Mouse (Mus musculus) layer of hippocampus, adult 2 months (tissue): ENCODE results near the gene Slc25a10. TPM values are rescaled to one million over a fixed set of nuclear protein-coding genes. Genes with fewer than 3 reads are reported as not detected.
A peak's percentile ranks its signal among the peaks of the same experiment; 100 is the strongest.

Experiments
- DNase-seq, 2 experiments: peaks; one replicate each; pipeline ENCODE4 v3.0.0; 2022; ENCODE audit warnings: low spot score in 2 of 2
- H3K27ac ChIP-seq: fragments of 200-600 bp; 2 replicates; pipeline ENCODE4 v1.8.1; 2022
- H3K4me3 ChIP-seq: fragments of 200-600 bp; 2 replicates; pipeline ENCODE4 v1.8.1; 2022; ENCODE audit warnings: mild to moderate bottlenecking
- CTCF ChIP-seq: fragments of 200-600 bp; conservative IDR thresholded peaks from 2 replicates; pipeline ENCODE4 v1.8.1; 2022; ENCODE audit warnings: antibody characterized with exemption, mild to moderate bottlenecking, moderate library complexity
- total RNA-seq, 2 experiments: library from RNA; stranded (reverse); gene quantifications; 2 replicates each; pipeline ENCODE4 v1.2.3; 2021

The Slc25a10 gene
- total RNA-seq, 2 experiments from 2014 or later: 19.8 to 22.3 TPM

DNA sequence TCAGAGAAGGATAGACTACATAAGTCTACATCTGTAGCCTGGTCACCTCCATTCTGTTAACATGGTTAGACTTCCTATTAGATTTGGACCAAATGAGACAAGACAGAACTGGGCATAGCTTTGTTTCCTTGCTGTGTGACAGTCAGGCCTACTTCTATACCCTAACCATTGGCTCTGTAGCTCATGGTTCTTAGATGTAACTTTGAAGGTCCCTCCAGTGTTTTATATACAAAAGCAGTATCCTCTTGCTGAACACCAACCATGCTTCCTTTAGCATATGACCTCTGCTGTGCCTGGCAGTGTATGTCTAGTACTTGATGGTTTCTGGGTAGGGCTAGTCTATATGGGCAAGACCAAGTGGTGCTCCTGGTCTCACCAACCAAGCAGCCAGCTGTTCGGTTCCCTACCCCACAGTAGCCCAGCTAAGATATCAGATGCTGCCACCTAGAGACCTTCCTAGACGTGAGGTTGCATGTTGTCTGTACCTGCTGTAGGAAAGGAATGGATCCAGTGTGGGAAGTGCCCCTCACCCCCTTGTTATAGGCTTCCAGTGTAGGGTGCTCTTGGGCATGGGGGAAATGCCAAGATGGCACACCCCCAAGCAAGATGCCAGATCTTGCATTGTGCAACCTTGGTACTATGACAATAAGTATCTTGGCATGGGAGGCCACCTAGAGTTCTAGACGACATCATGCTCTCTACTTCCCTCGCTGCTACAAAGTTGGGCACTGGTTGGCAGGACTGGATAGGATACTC is 1.2 kb upstream of the Slc25a10 start:
- H3K27ac ChIP-seq: peak overlapping the region; percentile 76
- no peak for TF ChIP-seq CTCF
- no peak overlapping the region for H3K4me3 ChIP-seq
- DNase-seq: no peak

DNA sequence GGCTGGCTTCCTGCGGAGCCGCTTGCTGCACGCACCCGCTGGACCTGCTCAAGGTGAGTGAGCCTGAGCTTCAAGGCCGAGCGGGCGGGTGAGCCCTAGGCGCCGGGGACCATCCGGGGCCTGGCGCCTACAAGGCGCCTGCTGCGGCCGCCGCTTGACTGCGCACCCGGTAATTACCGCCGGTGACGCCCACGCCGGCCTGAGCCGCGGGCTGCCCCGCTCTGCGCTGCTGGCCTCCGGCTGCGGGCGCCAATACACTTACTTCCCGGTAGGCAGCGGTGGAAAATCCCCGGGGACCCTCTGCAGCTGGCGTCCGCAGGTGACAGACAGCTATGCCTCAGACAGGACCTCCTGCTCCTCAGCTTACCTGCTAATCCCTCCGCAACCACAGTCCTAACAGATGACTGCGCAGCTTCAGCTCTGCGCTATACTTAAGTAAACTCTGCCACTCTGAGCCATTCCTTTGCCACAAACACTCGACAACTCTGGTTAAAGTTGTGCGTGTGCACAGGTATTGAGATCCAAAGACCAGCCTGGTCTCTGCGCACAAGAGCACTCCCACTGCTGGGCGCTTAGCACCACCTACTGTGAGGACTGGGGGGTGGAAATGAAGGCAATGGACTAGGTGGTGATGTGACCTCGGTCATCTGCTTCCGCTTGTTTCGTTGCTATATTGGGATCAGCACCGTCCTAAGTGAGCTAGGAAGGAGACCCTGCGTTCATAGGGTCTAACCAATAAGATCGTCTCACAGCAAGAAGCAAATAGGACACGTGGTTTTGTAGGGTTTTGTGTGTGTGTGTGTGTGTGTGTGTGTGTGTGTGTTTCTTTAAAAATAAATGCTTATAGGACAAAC is 611 bp downstream of the Slc25a10 start:
- TF ChIP-seq CTCF: peak; percentile 34; the same call in 1 of the 2 replicates
- no peak for DNase-seq
- Histone ChIP-seq H3K27ac (peak overlapping the region; percentile 76), H3K4me3 (peak overlapping the region; percentile 88)

DNA sequence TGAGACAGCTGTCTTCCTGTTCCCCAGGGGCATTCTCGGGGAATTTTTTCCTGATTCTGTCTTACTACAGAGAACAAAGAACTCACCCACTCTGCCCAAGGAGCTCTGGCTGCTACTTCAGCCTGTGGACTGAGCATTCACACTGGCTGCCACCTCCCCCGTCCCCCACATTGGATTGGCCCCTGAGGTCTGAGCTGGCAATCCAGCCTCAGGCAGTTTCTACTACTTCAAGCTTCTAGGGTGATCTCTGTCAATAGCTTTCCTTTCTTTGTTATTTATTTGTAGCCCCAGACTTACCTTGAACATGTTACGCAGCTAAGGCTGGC is 1.2 kb downstream of the Slc25a10 start:
- TF ChIP-seq CTCF: no peak
- Histone ChIP-seq H3K4me3 (no peak overlapping the region; the same call in 1 of the 2 replicates), H3K27ac (no peak overlapping the region)
- DNase-seq: no peak

DNA sequence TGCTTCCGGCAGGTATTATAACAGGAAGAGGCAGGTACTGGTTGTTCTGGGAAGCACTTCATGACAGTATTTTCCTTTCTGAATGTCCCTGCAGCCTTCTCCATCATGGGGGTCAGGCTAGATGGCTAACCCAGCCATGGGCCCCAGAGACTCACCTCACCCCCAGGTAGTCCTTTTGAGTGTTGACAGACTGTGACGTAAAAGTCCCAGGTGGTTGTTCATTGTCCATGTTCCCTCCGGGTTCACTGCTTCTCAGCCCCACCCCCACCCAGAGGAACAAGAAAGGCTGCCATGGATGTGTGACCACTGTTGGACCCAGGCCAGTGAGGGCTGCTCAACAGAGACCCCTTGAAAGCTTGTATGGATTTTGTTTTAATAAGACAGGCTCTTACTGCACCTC is 1.7 kb downstream of the Slc25a10 start:
- no peak for DNase-seq
- H3K27ac ChIP-seq: no peak overlapping the region
- TF ChIP-seq CTCF: no peak
- no peak overlapping the region; the same call in 1 of the 2 replicates for H3K4me3 ChIP-seq

DNA sequence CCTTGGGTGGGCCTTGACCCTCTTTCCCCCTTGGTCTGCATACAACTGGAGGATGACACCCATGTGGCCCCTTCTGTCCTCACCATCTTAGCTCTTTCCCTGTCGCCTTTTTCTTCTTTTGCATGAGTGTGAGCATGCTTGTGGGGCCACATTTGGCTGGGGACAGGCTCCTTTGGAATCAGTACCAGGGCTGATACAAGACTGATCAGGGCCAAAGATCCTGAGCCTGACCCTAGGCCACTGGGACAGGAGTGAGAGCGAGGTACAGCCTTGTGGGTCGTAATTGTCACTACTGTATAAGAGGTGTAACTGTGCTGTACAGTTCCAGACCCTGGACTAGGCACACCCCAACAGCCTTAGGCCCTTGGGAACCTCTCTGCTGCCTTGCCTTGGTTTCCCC is 2.3 kb downstream of the Slc25a10 start:
- Histone ChIP-seq H3K27ac (no peak overlapping the region), H3K4me3 (no peak overlapping the region)
- DNase-seq: no peak
- TF ChIP-seq CTCF: no peak

DNA sequence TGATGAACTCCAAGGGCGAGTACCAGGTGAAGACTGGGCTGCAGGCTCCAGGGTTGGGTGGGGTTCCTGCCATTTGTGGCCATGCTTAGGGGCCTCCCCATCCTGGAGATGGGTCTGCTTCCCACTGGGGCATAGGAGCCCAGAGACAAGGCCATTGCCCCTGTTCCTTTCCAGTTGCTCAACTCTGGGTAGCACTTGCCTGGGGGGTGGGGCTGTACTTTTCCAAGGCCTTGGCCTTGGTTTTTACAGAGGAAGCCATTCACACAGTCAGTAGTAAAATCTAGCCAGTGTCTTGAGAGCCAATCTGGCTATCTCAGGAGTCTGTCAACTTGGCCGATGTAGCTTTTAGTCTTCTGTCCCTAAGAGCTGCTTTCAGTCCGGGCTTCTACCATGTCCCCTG is 5.8 kb downstream of the Slc25a10 start:
- no peak overlapping the region for H3K27ac ChIP-seq
- no peak overlapping the region for H3K4me3 ChIP-seq
- no peak for DNase-seq
- no peak for TF ChIP-seq CTCF

DNA sequence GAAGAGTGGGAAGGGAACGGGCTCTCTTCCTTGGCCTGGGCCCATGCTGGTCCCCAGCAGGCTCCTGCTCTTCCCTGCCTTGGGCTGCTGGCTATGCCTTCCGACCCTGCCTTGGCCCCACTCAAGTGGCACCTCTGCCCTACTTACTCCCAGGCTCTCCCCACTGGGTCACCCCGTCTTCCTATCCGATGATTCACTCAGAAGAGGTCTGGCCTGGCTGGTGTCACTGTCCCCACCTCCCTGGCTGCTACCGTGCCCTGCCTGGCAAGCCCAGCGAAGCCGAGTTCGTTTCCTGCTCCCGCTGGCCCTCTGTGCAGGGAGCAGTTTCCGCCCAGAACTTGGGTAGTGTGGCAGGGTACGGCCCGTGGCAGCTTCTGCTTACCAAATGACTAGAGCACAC is 6.6 kb downstream of the Slc25a10 start:
- no peak for TF ChIP-seq CTCF
- no peak for DNase-seq
- Histone ChIP-seq H3K27ac (no peak overlapping the region), H3K4me3 (no peak overlapping the region)

DNA sequence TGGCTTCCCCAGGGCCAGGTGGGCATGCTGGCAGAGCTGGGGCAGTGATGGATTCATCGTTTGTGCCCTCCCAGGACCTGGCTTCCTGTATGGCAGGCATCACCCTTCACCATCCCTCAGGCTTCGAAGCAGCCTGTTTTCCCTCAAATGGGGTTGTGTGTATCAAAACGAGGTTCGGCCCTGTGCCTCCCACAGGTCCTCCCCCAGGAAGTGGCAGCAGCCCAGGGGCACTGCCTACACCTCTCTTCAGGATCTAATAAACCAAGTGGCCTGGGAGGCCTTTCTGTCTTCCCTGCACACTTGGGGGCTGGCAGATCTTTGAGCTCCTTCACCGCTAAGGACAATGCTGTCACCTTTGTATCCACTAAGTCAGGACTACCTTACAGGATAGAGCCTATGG is 7.3 kb downstream of the Slc25a10 start:
- Histone ChIP-seq H3K4me3 (no peak overlapping the region), H3K27ac (no peak overlapping the region)
- TF ChIP-seq CTCF: no peak
- DNase-seq: no peak

DNA sequence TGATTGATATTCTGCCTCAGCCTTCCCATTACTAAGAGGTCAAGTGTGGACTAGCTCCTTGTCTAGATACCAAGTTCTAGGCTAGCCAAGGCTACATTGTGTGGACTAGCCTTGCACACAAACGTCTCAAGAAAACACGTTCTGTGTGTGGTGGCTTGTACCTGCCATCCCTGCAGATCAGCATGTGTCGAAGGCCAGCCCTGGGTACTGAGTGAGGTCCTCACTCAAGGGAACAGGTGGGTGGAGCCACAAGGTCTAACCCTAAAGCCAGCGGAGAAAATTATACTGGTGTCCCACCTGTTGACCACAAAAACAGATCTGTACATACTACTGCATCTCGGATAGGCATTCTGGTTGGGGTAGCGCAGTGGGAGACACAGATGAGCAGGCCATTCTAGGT is 8.3 kb downstream of the Slc25a10 start:
- DNase-seq: no peak
- H3K4me3 ChIP-seq: no peak overlapping the region
- no peak overlapping the region for H3K27ac ChIP-seq
- no peak for TF ChIP-seq CTCF

DNA sequence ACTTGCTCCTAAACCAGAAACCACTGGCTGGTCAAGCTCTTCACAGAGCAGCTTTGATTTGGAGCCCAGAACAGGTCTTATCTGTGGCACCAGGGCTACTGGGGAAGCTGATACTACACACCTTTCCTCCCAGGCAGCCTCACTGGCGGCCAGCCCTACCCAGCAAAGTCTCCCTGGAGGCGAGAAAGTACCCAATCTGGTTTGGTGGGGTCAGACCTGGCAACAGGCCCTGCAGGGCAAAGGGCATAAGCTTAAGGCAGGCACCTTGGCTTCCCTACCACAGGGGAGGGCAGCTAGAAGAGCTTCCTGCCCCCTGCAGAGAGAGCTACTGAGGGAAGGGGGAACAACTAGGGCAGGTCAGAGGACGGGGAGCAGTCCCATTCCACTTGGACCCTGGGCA is 8.7 kb downstream of the Slc25a10 start:
- no peak for DNase-seq
- H3K4me3 ChIP-seq: no peak overlapping the region
- TF ChIP-seq CTCF: no peak

DNA sequence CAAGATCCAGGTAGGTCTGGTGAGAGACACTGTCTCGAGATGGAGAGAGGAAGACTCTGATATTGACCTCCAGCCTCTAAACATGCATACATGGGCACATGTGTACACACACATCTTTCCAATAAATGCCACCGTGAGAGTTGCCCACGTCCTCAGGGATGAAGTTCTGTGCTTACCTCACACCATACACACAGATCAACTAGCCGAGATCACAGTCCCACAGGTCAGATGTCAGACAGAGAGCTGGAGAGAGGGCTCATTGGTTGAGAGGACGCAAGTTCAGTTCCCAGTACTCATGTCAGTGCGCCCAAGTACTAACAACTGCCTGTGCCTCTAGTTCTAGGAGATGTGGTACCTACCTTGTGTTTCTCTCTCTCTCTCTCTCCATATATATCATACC is 9.4 kb downstream of the Slc25a10 start:
- DNase-seq: no peak
- Histone ChIP-seq H3K4me3 (no peak overlapping the region), H3K27ac (no peak overlapping the region)
- no peak for TF ChIP-seq CTCF

More for the DNA sequence above, 8.7 kb downstream of the Slc25a10 start:
- no peak overlapping the region for H3K27ac ChIP-seq

DNA sequence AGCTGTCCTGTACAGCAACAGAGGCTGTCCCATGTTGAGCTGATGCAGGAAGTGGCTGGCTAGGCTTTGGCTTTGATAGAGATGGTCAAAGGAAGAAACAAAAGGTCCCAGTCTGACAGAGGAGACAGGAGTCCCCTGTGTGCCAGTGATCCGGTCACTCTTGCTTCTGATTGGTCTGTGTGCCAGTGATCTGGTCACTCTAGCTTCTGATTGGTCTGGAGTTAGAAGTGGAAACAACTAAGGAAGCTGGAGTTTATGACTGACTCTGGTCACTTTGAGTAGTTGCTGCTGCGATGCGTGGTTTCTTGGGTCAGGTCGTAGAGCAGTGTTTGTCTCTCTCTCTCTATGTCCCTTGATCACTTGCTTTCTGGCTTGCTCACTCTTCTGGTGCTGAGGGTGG is 10.1 kb downstream of the Slc25a10 start:
- H3K4me3 ChIP-seq: no peak overlapping the region
- no peak for DNase-seq
- no peak for TF ChIP-seq CTCF
- H3K27ac ChIP-seq: no peak overlapping the region

DNA sequence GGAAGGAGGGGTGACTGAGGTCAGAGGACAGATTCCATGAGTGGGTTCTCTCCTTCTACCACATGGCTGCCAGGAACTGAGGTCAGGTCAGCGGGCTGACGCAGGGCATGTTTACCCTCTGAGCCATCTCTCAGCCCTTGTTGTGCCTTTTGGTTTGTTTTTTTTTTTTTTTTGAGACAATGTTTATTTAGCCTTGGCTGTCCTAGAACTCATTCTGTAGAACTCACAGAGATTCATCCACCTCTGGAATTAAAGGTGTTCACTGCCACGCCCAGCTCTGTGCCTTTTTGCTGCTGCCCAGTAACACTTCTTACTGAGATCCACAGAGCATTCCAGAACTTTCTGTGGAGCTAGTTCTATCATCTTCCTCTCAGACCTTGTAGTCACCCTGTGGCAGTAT is 14.0 kb downstream of the Slc25a10 start:
- TF ChIP-seq CTCF: no peak
- Histone ChIP-seq H3K27ac (no peak overlapping the region), H3K4me3 (no peak overlapping the region)
- no peak for DNase-seq

DNA sequence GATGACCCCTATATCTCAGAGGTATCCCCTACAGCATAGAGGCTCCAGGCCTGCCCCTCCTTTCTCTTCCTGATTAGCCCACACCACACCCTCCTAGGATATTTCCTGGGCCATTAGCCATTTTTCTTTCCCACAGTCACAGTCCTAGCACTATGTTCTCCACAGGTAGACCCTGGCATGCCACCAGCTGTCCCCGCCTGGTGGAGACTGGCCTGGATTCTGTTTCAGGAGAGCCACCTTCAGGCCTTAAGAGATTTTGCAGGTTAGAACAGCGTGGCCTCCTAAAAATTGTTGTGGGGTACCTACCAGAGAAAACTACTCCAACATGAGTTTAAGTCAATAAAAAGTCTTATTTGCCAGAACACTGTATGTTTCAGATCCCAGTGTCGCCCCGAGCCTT is 15.3 kb downstream of the Slc25a10 start:
- no peak overlapping the region for H3K4me3 ChIP-seq
- H3K27ac ChIP-seq: no peak overlapping the region
- peak; percentile 69 for TF ChIP-seq CTCF
- DNase-seq: no peak
